Mouse (Mus musculus): ENCODE data around the gene Ddx11.

GRCm38 (mm10) chr17:66090251-66090650, 33.1 kb upstream of the Ddx11 start:
- TF ChIP-seq CTCF (IDR thresholded peaks at IDR 0.05; ENCODE audit: borderline replicate concordance, control insufficient read depth, extremely low read depth, insufficient read depth, low read length, poor library complexity) (no peak), POLR2A (IDR thresholded peaks at IDR 0.05; ENCODE audit: control insufficient read depth, extremely low read depth, insufficient read depth, low read length, poor library complexity) (no peak)

All from thymus, adult 2 months (tissue).